Mouse (Mus musculus) embryonic facial prominence, embryonic 13.5 days (tissue): Measurements from ENCODE around the gene Gm28035. TPM values are rescaled to one million over a fixed set of nuclear protein-coding genes. Genes with fewer than 3 reads are reported as not detected.

Experiments used
- ATAC-seq: fragments of 200-750 bp; cut with Nextera tagmentation; 2 replicates; pipeline ENCODE4 v1.8.0; 2017; ENCODE audit warnings: low read depth; ENCODE audit not compliant: insufficient number of reproducible peaks, insufficient read depth, low FRiP score, low TSS enrichment
- H3K27ac ChIP-seq: fragments of 300-500 bp; sonication (generic); 2 replicates; pipeline ENCODE4 v1.5.1; 2015; ENCODE audit warnings: moderate library complexity, mild to moderate bottlenecking, inconsistent platforms
- H3K27me3 ChIP-seq: fragments of 300-500 bp; sonication (generic); 2 replicates; pipeline ENCODE4 v1.6.1; 2015; ENCODE audit warnings: mild to moderate bottlenecking, inconsistent platforms
- H3K36me3 ChIP-seq: fragments of 300-500 bp; sonication (generic); 2 replicates; pipeline ENCODE4 v1.6.1; 2015; ENCODE audit warnings: mild to moderate bottlenecking, inconsistent platforms
- H3K4me1 ChIP-seq: fragments of 300-500 bp; sonication (generic); 2 replicates; pipeline ENCODE4 v1.6.1; 2015; ENCODE audit warnings: inconsistent platforms
- H3K4me2 ChIP-seq: fragments of 300-500 bp; sonication (generic); 2 replicates; pipeline ENCODE4 v1.6.1; 2015; ENCODE audit warnings: moderate library complexity, mild to moderate bottlenecking, inconsistent platforms
- H3K4me3 ChIP-seq: fragments of 300-500 bp; sonication (generic); 2 replicates; pipeline ENCODE4 v1.5.1; 2015; ENCODE audit warnings: mild to moderate bottlenecking, inconsistent platforms
- H3K9ac ChIP-seq: fragments of 300-500 bp; sonication (generic); 2 replicates; pipeline ENCODE4 v1.6.1; 2015; ENCODE audit warnings: mild to moderate bottlenecking, inconsistent platforms
- H3K9me3 ChIP-seq: fragments of 300-500 bp; sonication (generic); 2 replicates; pipeline ENCODE4 v1.6.1; 2016; ENCODE audit warnings: inconsistent platforms
- WGBS: fragments of 180-500 bp; shearing (Covaris S2); methylation state at CpG from one replicate; pipeline ENCODE4 v1.1.7; 2015; ENCODE audit warnings: mixed read lengths; 5-methylcytosine and 5-hydroxymethylcytosine counted together
- polyA plus RNA-seq: library from polyadenylated mRNA; unstranded; fragments of >200 nt; fragmentation: Nextera tagmentation; extraction: Ambion mirVana; gene quantifications from 2 replicates; pipeline ENCODE4 v1.2.1, GENCODE M21; 2015

Gene Gm28035
- polyA plus RNA-seq = 0.06 and 0.11 TPM in 2 replicates

DNA sequence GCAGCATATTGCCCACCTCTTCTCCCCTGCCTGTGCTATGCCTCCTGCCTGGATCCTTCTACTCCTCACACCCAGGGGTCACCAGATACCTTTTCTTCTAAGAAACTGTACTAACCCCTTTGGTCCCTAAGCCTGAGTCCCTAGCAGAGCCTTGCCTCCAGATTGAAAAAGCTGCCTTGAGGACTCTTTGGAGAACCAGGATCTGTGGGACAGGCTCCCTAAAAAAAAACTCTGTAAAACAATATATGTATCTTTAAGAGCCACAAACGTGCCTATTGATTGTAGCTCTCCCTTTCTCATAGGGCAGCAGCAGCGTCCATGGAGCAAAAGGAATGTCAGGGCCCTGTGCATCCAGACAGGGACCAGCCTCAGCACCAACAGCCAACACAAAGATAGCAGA, at the start of gene Gm28035:
Gene Gm28035, plus strand, starts transcription at position 301 of the 400 bp plus-strand sequence.
- Histone ChIP-seq H3K4me3 (peak within 1 kb of the TSS; percentile 71; the same call in 1 of the 2 replicates), H3K27ac (no peak within 1 kb of the TSS), H3K4me2 (peak within 1 kb of the TSS; percentile 88), H3K36me3 (peaks cover 46% of the 10 kb centered on the region), H3K9ac (peak within 1 kb of the TSS; percentile 77), H3K27me3 (no peaks in the 10 kb centered on the region), H3K9me3 (no peaks in the 10 kb centered on the region), H3K4me1 (peaks cover 23% of the 10 kb centered on the region)
- ATAC-seq = no peak
- 87% methylated on average over 2 of the region's 2 CpGs for WGBS

DNA sequence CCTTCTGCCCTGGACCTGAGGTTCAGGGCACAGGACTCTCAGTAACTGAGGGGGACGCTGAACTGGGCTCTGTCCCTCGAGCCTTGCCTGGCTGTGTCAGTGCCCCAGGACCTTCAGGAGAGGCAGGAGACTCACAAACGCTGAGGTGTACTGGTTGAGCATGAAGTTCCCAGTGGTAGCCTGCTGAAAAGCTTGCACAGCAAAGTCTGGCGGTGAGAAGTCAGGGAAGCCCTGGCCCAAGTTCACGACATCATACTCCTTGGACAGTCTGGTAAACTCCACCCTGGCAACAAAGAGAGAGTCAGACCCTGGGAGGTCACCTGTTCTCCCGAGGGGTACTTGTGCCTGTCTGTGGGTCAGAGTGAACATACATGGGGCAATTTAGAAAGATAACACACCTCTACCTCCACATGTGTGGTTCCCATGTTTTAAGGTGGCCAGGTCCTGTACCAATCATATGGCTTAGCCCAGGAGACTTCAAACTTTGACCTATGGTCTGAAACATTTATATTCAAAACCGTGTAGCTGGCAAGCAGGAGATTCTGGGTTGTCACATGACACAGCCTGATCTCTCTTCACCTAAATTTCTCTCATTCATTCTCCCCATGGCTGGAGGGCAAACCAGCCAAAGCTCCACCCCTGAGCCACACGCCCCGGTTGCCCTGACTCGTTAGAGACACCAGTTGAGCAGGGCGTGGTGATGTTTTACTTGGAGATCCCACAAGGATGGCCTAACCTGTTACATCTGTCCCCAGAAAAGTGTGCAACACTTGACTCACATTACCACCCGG, 48.4 kb upstream of the Gm28035 start:
- H3K9ac ChIP-seq = no peak overlapping the region
- H3K27ac ChIP-seq = no peak overlapping the region
- no peaks in the 10 kb centered on the region for H3K4me1 ChIP-seq
- no peak overlapping the region for H3K4me2 ChIP-seq
- WGBS = 81% methylated on average over 12 of the region's 12 CpGs
- no peak for ATAC-seq
- H3K9me3 ChIP-seq = no peaks in the 10 kb centered on the region
- H3K36me3 ChIP-seq = peaks cover 10% of the 10 kb centered on the region; the same call in 1 of the 2 replicates
- no peak overlapping the region for H3K4me3 ChIP-seq
- no peaks in the 10 kb centered on the region for H3K27me3 ChIP-seq

DNA sequence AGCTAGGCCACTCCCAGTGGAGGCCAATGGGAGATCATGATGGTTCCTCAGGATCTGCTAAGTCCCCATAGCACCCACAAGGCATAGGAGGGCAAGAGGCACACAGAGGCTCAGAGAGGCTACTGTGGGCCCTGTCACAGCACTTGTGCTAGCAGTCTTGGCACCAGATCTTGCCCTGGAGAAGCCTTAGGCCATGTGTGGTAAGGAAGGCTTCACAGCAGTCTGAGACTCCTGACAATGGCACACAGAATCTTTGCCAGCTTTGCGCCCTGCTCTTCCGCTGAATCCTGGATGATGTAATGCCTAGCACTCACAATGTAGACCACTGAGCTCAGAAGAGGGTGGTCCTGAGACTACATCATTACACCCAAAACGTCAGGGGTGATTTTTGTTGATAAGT, 45.7 kb upstream of the Gm28035 start:
- Histone ChIP-seq H3K9ac (no peak overlapping the region), H3K4me2 (no peak overlapping the region), H3K9me3 (no peaks in the 10 kb centered on the region), H3K27ac (no peak overlapping the region), H3K4me3 (no peak overlapping the region), H3K36me3 (peaks cover 10% of the 10 kb centered on the region; the same call in 1 of the 2 replicates), H3K27me3 (no peaks in the 10 kb centered on the region), H3K4me1 (no peaks in the 10 kb centered on the region)
- 84% methylated on average over 3 of the region's 3 CpGs for WGBS
- no peak for ATAC-seq

DNA sequence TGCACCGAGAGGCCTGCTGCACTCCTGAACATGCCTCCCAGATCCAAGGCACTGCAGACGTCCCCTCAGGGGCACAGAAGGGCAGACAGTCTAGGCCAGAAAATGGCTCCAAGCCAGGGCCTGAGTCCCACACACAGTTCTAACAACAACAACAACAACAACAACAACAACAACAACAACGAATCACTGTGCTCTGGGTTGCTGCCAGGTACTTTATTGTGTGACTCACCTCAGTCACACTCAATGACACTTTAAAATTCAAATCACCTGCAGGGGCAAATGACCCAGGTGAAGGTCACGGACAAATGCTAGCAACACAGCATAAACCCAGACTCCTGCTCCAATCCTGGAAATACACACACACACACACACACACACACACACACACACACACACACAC, 42.3 kb upstream of the Gm28035 start:
- Histone ChIP-seq H3K4me3 (no peak overlapping the region), H3K36me3 (no peaks in the 10 kb centered on the region), H3K9me3 (no peaks in the 10 kb centered on the region), H3K27me3 (no peaks in the 10 kb centered on the region), H3K27ac (no peak overlapping the region), H3K9ac (no peak overlapping the region), H3K4me2 (no peak overlapping the region), H3K4me1 (no peaks in the 10 kb centered on the region)
- WGBS = 57% methylated on average over 4 of the region's 4 CpGs
- ATAC-seq = no peak

DNA sequence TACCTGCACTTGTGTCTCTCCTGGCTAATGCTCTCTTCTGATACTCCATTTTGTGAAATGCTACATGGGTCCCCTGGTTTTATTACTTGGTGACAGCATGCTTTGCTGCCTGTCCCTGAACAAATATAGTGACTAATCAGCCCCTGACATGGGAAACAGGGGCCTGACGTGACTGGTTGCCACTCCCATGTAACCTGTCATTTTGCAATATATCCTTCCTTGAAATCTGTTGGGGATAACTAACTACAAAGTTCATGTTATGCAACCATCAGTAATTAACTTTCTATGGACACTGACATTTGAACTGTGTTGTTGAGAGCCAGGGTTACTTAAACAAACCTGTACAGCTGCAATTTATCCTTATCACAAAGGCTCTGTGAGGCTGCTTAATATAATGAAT, 40.4 kb upstream of the Gm28035 start:
- peaks cover 7% of the 10 kb centered on the region for H3K4me1 ChIP-seq
- H3K9ac ChIP-seq = no peak overlapping the region
- H3K4me2 ChIP-seq = no peak overlapping the region
- no peak for ATAC-seq
- H3K4me3 ChIP-seq = no peak overlapping the region
- no peaks in the 10 kb centered on the region for H3K36me3 ChIP-seq
- no peaks in the 10 kb centered on the region for H3K9me3 ChIP-seq
- no peak overlapping the region for H3K27ac ChIP-seq
- no peaks in the 10 kb centered on the region for H3K27me3 ChIP-seq
- 64% methylated on average over 1 of the region's 1 CpGs for WGBS

DNA sequence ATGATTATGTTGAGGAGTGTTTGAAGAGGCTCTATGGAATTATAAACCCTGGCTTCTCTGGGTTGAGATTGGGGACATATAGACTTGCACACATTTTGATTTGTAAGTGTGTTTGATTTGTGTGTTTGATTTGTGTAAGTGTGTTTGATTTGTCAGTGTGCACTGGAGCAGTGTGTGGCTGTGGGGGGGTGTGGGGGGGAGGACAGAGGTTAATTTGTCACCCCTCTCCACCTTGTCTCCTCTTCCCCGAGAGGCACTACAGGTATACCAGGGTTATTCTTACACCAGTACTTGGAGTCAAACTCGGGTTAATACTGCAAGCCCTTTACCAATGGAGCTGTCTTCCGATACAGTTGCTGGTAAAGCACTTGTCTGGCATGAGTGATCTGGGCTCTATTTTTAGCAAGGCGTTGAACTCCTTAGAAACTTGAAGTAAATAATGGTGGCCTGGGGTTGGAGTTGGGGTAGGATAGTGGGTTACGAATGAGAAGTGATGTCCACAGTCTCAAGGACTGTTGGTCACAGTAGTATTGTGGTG, 39.9 kb upstream of the Gm28035 start:
- Histone ChIP-seq H3K9ac (no peak overlapping the region), H3K4me3 (no peak overlapping the region), H3K4me2 (no peak overlapping the region), H3K4me1 (peaks cover 7% of the 10 kb centered on the region), H3K27me3 (no peaks in the 10 kb centered on the region), H3K36me3 (no peaks in the 10 kb centered on the region), H3K27ac (no peak overlapping the region), H3K9me3 (no peaks in the 10 kb centered on the region)
- whole genome bisulfite sequencing = 81% methylated on average over 5 of the region's 5 CpGs
- ATAC-seq = no peak

DNA sequence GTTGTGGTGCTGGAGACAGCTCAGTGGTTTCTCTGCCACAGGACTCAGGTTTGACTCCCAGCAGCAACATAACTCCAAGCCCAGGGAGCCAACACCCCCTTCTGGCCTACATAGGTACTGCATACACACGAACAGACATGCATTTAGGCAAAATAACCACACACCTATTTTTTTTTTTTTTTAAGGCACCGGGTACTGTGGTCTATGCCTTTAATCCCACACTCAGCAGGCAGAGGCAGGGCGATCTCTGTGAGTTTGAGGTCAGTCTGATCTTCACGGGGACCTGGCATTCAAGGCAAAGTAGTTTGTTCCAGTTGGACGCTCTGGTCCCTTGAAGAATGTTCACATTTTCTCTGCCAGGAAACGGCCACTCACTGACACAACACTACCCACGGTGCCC, 36.9 kb upstream of the Gm28035 start:
- Histone ChIP-seq H3K4me2 (no peak overlapping the region), H3K9ac (no peak overlapping the region), H3K9me3 (no peaks in the 10 kb centered on the region), H3K36me3 (no peaks in the 10 kb centered on the region), H3K4me3 (no peak overlapping the region), H3K4me1 (peaks cover 14% of the 10 kb centered on the region), H3K27me3 (no peaks in the 10 kb centered on the region), H3K27ac (no peak overlapping the region)
- WGBS = 83% methylated on average over 7 of the region's 7 CpGs
- ATAC-seq = no peak

DNA sequence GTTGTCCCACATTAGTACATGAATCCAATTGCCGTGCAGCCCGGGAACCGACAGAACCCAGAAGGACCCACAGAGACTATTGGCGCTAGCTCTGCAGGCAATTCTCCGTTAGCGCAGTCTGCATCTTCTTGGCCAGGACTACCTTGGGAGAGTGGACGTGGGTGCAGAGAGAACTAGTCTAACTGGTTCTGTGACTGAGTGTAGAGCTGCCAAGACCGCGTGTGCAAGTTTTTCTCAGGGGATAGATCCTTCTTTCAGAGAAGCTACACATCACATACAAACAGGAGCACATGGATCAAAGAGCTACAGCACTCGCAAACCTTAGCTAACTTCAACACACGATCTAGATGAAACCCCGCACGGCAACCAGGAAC, 35.1 kb upstream of the Gm28035 start:
- no peaks in the 10 kb centered on the region for H3K9me3 ChIP-seq
- peak overlapping the region; percentile 89 for H3K4me2 ChIP-seq
- H3K9ac ChIP-seq = peak overlapping the region; percentile 71
- 2% methylated on average over 13 of the region's 13 CpGs for WGBS
- H3K27me3 ChIP-seq = no peaks in the 10 kb centered on the region
- ATAC-seq = 0 out of 2 replicates have a peak, but pooled peaks have one; percentile 28
- peak overlapping the region; percentile 63 for H3K4me3 ChIP-seq
- no peaks in the 10 kb centered on the region for H3K36me3 ChIP-seq
- H3K4me1 ChIP-seq = peaks cover 14% of the 10 kb centered on the region
- peak overlapping the region; percentile 78 for H3K27ac ChIP-seq

DNA sequence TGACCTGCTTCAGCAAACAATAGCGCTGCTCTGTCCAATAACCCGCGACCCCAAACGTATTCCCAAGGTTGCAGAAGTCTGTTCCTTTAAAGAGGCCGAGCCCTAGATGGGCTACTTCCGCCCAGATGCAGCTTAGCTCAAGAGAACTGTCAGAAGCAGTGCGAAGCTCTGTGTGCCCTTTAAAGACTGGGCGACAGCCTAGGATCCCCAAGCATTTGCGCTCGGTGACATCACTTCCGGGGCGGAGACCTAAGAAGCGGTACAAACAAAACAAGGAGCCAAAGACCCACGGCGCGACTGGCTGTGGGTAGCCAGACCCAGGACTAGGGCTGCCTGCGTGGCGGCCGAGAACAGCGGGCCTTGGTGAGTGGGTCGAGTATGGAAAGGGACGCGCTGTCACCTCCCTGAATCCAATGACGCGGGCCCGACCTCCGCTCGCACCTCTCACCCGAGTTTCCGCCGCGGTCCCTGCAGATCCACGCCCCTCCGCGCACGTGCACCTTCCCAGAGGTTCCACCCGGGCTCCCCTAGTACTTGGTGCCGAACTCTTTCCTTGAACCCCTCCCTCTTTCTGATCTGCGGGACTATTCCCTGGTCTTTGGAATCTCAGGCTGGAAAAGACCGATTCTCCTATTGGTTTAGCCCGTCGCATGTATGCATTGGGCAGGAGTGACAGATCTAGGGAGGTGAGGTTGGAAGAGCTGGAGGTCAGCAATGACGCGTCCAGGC, 34.6 kb upstream of the Gm28035 start, which contains the start of gene Kyat1:
Gene Kyat1, minus strand, starts transcription at position 219 of the 729 bp plus-strand sequence.
- no peaks in the 10 kb centered on the region for H3K27me3 ChIP-seq
- H3K4me1 ChIP-seq = peaks cover 14% of the 10 kb centered on the region
- H3K4me2 ChIP-seq = peak within 1 kb of the TSS; percentile 89
- under 1% methylated on average over 44 of the region's 44 CpGs for WGBS
- peak within 1 kb of the TSS; percentile 78 for H3K27ac ChIP-seq
- H3K9ac ChIP-seq = peak within 1 kb of the TSS; percentile 71
- H3K36me3 ChIP-seq = no peaks in the 10 kb centered on the region
- peak; percentile 88 for ATAC-seq
- H3K4me3 ChIP-seq = peak within 1 kb of the TSS; percentile 63
- no peaks in the 10 kb centered on the region for H3K9me3 ChIP-seq

DNA sequence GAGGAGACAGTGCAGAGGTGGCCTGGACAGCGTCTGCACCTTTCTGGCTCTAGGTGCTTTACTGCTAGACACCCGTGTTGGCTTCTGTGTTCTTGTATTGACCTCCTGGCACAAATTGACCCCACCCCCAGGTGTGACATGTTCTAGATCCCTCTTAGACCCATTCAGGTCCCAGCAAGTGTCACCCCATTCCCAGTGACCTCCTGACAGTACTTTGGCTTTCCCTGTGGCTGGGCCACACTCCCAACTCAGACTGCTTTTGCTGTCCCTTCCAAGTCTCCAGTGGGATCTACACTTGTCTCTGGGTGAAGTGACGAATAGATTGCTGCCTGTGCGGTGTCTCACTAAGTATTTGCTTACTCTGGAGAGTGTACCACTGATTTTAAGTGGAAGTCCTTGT, 33.0 kb upstream of the Gm28035 start:
- no peak for ATAC-seq
- Histone ChIP-seq H3K27ac (no peak overlapping the region), H3K9ac (no peak overlapping the region), H3K4me1 (peaks cover 14% of the 10 kb centered on the region), H3K4me2 (no peak overlapping the region), H3K27me3 (no peaks in the 10 kb centered on the region), H3K9me3 (no peaks in the 10 kb centered on the region), H3K4me3 (no peak overlapping the region), H3K36me3 (no peaks in the 10 kb centered on the region)
- WGBS = 76% methylated on average over 4 of the region's 4 CpGs

DNA sequence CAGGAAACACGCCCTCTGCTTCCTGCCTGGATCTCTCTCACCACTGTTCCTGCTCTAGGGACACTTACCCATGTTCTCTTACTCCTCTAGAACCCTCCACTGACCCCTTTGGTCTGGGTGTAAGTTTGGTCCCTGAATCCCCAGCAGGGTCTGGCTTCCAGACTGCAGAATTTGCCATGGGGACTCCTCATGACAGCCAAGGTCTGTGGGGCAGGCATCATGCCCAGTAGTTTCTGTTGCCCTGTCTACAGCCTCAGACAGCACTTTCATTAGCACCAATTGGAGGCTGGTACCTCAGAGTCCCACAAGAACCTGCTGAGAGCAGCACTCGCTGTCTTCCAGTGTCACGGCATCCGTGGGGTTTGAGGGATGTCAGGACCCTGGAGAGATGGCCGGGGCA, 32.5 kb upstream of the Gm28035 start:
- Histone ChIP-seq H3K27me3 (no peaks in the 10 kb centered on the region), H3K36me3 (no peaks in the 10 kb centered on the region), H3K4me1 (peaks cover 14% of the 10 kb centered on the region), H3K9me3 (no peaks in the 10 kb centered on the region), H3K27ac (no peak overlapping the region), H3K9ac (no peak overlapping the region), H3K4me3 (no peak overlapping the region), H3K4me2 (no peak overlapping the region)
- ATAC-seq = no peak
- 74% methylated on average over 5 of the region's 5 CpGs for WGBS
